Mouse (Mus musculus): ENCODE results near the gene BC017158. TPM values are rescaled to one million over a fixed set of nuclear protein-coding genes. Genes with fewer than 3 reads are reported as not detected.
"Not testable (repeated sequence)": the region's sequence is repeated elsewhere in the genome, so short reads cannot be mapped to it uniquely, and the experiment has no call there.

The BC017158 gene
- 10 to 100 TPM; 23.0 to 24.0 TPM for total RNA-seq (2021)

GRCm38 (mm10) chr7:128297617-128298480 is at the start of gene BC017158:
Gene BC017158 (minus strand): TSS chr7:128298170.
- DNase-seq, result peak; percentile 69 to 76

DNA sequence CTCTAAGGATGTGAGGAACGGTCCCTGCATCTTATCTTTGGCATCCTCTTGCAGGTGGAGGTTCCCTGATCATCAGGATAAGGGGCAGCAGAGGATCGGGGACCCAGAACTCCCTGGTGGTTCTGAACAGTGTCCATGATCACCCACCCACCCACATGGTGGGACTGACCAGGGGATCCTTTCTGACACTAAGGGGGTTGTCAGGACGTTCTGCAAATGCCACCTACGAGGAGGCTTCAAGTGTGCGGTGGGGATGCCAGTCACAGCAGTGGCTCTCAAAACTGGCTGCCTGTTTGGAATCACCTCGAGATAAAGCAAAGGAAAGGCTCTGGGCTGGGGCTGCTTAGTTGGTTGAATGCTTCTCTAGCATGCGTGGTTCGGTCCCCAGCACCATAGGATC is 49.0 kb upstream of the BC017158 start:
- DNase-seq, result no peak

- DNase-seq, result no peak
Observed at GRCm38 (mm10) chr7:128346522-128346921, 48.6 kb upstream of the BC017158 start.

DNA sequence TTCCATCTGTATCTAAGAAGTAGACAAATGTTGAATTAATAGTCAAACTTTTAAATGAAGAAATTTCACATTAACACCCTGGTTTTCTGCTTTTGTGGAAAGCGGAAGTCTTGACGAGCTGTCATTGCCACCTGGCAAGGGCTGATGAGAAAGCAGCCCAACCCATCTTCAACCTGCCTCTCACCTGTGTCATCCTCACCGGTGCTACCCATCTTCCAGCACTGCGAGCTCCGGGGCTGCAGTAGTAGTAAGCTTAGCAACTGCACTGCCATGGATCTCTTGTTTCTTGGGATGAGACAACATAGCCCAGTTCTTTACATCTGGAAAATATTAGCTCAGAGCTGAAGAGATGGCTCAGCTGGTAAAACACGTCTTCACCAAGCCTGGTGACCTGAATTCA is 47.7 kb upstream of the BC017158 start:
- DNase-seq, result no peak

GRCm38 (mm10) chr7:128344928-128345653 is 47.1 kb upstream of the BC017158 start:
- DNase-seq, result peak; percentile 66 to 67

DNA sequence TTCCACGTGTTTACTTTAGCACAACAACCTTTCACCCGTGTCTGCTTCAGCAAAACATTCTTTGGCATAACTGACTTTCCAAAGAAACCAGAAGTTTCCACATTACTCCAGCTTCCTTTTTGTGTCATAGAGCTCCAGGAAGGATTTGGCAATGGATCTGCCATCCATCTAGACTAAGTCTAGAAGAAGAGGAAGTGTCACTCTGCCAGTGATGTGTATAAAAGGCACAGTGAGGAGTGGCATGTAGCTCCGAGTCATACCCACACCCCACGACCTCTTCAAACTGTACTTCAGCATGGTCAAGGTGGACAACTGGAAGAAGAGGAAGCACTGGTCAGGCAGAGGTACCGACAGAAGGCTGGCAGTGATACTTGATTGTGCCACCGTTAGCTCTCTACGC is 46.5 kb upstream of the BC017158 start:
- DNase-seq, result no peak

- not testable (repeated sequence) for DNase-seq
Observed at GRCm38 (mm10) chr7:128342691-128343090, 44.7 kb upstream of the BC017158 start.

GRCm38 (mm10) chr7:128340321-128340720 is 42.4 kb upstream of the BC017158 start:
- not testable (repeated sequence) for DNase-seq

DNA sequence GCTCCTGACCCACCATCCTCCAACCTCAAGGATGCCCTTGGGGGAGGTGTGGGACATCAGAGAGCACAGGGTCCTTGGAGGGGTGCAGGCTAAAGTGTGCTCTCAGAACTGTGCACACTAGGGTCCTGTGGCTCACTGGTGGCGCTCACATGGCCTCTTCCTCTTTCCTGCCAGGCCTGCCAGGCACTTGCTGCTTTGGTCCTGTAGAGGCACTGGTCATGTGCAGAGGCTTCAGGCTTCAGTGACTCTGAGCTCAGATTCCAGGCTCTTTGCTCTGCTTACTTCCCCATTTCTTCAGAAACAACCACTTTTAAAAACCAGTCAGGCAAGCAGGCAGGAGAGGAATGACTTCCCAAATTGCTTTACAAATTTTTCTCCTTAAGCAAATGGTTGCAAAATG is 34.9 kb upstream of the BC017158 start:
- DNase-seq, result no peak

GRCm38 (mm10) chr7:128330981-128331380 is 33.0 kb upstream of the BC017158 start:
- DNase-seq, result no peak

- DNase-seq, result no peak
Observed at GRCm38 (mm10) chr7:128324977-128325376, 27.0 kb upstream of the BC017158 start.

DNA sequence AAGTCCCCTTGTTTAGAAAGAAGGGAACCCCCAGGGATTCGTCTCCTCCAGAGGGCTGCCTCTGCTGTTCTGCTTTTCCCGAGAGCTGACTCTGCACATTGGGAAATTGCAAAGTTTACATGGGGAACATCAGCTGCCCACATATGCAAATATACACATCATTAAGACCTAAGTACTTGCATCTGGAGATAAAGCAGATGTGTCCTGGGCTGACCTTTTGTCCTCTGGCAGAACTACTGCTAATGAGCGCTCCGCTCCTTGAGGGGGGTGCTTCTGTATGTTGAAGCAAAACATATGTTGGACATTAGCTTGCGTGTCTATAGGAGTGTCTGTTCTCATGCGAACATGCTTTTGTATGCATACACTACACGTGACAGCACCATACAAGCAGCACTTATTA is 23.3 kb upstream of the BC017158 start:
- DNase-seq, result no peak

- DNase-seq, result no peak
Observed at GRCm38 (mm10) chr7:128320219-128320816, 22.3 kb upstream of the BC017158 start.

DNA sequence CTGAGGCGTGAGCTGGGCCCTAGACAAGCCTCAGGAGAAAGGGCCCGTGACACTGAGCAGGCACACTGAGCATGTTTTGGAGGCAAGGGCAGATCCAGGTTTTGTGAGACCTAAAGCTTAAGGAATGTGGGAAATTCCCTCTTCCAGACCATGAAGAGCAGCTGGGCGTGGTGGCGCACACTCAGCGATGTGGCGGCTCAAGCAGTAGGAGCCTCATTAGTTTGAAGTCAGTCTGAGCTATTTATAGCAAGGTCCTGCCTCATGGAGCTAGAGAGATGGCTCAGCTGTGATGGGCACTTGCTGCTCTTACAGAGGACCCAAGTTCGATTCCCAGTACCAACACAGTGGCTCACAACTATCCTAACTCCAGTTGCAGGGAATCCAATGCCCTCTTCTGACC is 21.2 kb upstream of the BC017158 start:
- no peak for DNase-seq

DNA sequence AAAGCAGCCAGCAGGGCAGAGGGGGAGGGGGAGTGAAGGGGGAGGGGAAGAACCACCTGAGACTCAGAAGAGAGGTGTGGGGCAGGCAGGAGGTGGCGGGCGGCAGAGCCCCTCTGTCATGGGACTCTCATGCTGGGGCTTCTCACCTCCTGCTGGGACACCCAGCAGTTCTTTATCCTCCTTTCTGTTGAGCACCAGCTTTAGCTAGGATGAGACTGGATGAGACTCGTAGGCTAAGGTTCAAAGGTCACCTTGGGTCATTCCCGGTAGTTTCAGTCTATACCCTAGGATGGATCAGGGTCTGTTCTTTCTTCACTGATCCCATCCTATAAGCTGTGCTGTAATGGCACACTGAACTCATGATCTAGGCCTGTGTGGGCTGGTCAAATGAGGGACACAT is 19.0 kb upstream of the BC017158 start:
- no peak for DNase-seq

DNA sequence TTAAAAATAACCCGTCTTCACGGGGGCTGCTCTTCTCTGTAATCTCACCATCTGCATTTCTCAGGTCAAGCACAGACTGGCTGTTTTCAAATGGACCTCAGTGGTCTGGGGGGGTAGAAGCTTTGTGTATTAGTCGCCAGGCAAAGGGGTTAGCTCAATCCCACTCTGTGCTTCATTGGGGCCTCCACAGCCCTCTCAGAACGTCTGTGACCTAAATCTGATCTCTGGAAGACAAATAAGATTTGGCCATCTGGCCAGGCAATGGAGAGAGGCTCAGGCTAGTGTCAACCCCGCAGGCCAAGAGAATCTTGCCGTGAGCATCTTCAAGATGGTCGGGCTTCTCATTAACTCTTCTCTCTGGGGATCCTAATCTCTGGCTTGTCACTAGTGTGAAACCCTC is 16.5 kb upstream of the BC017158 start:
- no peak for DNase-seq

- no peak for DNase-seq
Observed at GRCm38 (mm10) chr7:128313601-128314000, 15.6 kb upstream of the BC017158 start.

DNA sequence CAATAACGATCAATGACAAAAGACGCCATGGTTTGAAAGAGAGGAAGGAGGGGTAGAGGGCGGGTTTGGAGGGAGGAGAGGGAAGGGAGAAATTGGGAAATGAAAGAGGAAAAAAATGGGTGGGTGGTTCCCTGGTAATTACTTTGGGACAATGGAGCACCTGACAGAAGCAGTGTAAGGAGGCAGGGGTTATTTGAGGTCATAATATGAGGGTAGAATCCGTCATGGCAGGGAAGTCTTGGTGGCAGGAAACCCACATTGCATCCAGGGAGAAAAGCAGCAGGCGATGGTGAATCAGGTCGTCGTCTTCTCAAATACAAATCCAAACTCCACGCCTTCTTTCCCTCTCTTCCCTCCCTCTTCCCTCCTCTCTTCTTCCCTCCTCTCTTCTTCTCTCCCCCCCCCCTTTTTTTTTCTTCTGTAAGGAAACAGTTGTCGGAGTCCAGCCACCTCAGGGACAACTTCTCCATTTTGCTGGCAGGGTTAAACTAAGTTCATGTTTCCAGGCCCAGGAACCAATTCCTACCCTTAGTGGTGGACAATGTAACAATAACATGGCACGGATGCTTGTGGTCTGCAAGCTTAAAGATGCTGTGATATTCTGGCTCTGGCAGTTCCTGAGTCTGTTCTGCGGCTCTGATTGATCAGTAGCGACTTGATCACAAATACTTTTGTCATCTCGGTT is 14.5 kb upstream of the BC017158 start:
- DNase-seq, result no peak

GRCm38 (mm10) chr7:128311811-128312210 is 13.8 kb upstream of the BC017158 start:
- no peak for DNase-seq

DNA sequence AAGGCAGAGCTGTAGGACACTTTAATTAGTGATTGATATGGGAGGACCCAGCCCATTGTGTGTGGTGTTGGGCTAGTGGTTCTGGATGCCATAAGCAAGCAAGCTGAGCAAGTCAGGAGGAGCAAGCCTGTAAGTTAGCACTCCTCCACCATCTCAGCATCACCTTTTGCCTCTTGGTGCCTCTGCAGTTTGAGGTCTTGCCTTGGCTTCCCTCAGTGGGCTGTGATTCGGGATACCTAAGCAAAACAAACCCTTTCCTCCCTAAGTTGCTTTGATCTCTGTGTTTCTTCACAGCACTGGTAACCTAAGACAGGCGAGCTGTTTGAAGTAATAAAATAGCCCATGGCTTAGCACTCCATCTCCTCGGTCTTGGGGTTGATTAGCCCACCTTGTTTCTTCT is 13.3 kb upstream of the BC017158 start:
- no peak for DNase-seq

GRCm38 (mm10) chr7:128310229-128310688 is 12.3 kb upstream of the BC017158 start:
- DNase-seq, result no peak

GRCm38 (mm10) chr7:128309776-128310175 is 11.8 kb upstream of the BC017158 start:
- DNase-seq, result no peak

GRCm38 (mm10) chr7:128309216-128309615 is 11.2 kb upstream of the BC017158 start:
- no peak for DNase-seq

Data from layer of hippocampus, postnatal 36 days (tissue).